Mouse (Mus musculus) mouse trophoblast stem cell (cell line): ENCODE results near the gene Aox4.

Experiments
- in situ Hi-C, 2 experiments: fragments of 300-500 bp; cut with MseI, MboI; formaldehyde crosslinking; loops; 2 replicates in 1 of 2; 3 replicates in 1 of 2; pipeline ENCODE4 v1.15.1; 2025

The Aox4 gene

DNA sequence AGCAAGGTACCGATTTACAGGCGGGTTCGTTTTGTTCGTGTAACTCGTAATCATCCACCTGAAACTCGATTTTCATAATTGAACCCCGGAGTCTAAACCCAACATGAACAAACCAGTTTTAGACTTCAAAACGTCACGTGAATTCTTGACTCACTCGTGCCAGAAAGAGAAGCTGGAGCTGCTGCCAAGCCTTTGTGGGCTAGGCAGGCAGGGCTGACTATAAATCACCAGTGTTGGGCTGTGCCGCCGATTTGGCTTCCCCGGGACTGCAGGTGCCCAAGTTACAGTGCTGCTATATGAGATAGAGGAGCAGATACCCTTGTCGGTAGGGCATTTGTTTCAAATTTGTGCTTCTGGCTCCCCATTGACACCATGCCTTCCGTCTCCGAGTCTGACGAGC lies at the start of gene Aox4:
Aox4 (plus strand) TSS at position 195 of the 400 bp plus-strand sequence.
- in situ Hi-C loops = no loop called here

DNA sequence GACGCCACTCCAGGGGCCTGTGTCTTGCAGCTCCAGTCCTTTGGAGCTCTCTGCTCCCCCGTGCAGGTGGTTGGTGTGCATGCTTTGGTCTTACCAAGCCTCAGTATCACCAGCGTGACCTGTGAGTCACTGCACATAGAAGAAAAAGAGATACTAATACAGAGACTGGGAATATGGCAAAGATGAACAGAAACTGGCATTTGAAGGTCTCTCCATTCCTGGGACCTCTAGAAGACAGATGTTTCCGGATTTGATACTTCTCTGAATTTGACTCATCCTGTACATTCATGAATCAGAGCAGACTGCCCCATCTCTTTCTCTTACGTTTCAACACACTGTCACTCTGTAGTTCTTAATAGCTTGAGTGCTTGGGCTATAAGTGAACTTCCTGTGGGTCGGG lies 40.3 kb upstream of the Aox4 start:
- in situ Hi-C loops = no loop called here

DNA sequence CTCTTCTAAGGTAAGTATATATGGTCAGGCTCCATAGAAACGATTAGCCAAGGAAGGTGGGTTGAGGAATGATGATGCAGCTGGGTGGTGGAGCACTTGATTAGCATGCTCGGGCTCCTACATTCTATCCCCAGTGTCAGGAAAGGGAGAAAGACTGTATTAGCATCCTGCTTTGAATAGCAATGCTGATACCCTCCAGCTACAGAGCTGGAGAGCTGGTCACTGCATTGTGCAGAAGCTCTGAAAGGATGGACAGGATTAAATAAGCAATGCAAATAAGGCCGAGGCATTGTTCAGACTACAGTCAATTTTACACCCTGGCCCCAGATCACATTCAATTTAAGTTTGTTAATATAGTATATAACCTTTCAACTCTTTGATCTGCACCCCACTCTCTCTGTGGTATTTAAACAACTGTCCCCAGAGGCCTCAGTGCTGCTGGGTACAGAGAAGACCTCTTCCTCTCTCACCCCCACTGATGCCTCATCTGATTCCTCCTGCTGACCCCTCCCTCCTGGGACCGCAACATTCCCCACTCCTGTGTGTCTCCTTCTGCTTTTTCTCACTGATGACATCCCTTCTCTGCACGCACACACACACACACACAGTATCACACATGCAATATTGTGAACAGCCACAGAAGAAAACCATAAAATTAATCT lies 21.6 kb upstream of the Aox4 start:
- in situ Hi-C loops = no loop called here

DNA sequence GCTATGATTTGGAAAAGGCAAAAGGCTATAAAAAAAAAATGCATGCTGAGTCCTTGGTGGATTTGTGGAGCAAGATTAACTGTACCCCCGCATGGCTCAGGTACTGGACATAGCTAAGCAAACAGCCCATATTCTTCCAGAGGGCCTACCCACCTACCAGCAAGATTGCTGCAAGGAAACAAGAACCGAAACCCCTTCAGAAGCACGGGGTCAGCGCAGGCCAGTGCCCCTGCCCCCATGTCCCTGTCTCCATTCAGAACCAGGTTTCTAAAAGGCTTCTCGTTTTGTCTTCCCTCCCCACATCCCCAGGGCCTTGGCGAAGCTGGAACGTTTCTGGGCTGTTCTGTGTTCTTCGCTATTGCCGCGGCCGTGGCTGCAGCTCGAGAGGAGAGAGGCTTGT lies 15.9 kb upstream of the Aox4 start:
- in situ Hi-C loops = no loop called here

DNA sequence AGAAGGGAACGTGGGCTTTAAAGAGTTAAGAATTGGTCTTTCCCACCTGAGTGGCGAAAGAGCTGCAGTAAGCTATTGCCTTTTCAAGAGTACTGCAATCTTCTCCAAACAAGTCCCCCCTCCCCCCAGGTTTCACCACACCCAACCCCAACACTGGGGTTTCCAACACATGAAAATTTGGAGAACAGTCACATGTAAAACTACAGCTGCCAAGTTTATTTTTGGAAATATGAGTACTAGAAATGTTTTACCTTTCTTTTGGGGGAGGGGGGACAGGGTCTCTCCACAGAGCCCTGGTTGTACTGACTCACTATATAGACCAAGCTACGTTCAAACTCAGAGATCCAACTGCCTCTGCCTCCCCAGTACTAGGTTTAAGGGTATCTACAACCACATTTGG lies 15.2 kb upstream of the Aox4 start:
- in situ Hi-C loops = no loop called here

DNA sequence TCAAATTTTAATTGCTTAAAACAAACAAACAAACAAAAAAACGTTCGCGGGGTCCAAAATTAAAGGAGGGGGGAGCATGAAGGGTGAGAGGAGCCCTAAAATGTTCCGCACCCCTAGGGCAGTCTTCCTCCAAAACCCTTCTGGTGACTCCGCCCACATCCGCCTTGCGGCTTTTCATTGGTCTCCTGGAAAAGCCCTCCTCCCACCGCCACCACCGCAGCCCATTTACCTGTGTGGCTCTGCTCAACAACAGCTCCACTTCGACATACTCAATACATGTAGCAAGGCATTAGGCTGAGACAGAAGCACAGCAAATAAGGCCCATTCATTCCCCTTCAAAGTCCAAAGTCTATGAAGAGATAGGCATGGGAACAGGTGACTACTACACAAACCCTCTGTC lies 14.7 kb upstream of the Aox4 start:
- in situ Hi-C loops = no loop called here

DNA sequence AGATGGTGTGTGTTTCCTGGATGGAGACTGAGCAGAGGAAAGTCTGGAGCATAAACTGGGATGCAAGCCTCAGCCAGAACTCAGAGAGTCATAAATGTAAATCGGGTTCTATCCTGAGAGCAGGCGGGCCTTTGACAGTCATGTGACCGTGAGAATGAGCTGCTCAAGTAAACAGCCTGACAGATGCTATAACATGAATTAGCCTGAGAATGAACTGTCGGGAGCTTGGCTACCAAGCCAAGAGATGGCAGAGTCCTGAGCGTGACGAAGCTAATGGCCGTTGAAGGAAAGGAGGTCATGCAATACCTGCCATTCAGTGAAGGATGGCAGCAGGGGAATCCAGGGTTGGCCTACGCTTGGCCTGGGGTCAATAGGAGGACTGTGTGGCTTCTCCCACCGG lies 13.2 kb upstream of the Aox4 start:
- in situ Hi-C loops = no loop called here

DNA sequence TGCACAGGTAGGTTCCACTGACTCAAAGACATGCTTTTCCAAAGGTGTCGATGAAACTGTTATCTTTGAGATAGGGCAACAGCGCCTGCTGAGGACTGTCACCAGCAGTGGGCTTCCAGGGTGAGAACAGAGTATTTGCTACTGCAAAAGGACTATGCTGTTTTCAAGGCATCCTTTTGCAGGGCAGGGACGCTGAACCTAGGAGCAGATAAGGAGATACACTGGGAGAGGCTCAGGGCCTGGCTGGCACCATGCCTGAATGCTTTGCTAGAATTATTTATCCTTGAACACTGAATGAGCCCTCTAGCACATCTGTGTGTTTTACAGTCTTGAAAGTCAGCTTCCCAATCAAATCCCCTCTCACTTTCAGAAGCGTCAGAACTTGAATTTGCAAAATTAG lies 11.8 kb upstream of the Aox4 start:
- in situ Hi-C loops = no loop called here

DNA sequence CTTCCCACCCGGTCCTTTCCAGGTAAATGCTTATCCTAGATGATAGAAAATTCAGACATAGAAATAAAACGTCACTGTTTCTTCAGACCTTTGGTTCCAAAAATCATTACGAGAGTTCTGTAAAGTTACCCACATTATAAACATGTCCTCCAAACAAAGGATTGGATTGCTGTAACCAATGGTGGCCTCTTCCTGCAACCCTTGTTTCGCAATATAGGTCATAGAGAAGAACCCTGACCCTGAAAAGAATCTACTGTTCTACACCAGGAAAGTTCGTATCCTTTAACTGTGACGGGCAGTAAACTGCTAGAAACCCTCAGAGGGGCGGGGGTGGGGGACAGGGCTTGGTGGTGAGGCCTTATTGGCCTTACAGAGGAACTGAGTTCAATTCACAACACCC lies 2.6 kb downstream of the Aox4 start:
- in situ Hi-C loops = no loop called here

DNA sequence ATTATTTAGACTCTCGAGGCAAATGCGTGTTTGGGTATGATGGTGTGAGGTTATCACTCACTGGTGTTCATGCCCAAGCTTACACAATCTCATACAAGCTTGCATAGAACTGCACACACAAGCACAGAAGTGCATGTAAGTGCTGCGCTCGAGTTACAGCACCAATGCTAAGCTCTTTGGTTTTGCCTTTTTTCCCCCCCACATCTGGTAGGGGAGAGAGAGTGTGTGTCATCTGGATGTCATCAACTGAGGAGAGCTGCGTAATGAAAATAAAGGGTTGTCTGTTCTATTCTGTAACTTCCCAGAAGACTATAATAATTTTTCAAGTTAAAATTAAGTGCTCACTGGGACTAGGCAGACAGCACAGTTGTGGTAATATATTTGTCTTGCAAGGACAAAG lies 3.6 kb downstream of the Aox4 start:
- in situ Hi-C loops = no loop called here

DNA sequence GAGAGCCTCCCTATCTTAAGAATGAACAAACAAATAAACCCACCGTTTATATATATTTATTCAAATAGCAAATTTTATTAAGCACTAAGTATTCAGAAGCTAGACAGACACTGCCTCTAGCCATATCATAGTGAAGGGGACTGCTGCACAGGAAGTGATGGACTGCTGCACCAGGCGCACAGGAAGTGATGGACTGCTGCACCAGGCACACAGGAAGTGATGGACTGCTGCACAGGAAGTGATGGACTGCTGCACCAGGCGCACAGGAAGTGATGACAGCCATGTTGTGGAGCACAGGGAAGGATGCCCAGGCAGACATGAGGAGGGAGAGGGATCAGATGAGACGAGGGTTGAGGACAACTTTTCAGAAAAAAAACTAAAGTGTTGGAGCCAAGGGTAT lies 5.2 kb downstream of the Aox4 start:
- in situ Hi-C loops = no loop called here

DNA sequence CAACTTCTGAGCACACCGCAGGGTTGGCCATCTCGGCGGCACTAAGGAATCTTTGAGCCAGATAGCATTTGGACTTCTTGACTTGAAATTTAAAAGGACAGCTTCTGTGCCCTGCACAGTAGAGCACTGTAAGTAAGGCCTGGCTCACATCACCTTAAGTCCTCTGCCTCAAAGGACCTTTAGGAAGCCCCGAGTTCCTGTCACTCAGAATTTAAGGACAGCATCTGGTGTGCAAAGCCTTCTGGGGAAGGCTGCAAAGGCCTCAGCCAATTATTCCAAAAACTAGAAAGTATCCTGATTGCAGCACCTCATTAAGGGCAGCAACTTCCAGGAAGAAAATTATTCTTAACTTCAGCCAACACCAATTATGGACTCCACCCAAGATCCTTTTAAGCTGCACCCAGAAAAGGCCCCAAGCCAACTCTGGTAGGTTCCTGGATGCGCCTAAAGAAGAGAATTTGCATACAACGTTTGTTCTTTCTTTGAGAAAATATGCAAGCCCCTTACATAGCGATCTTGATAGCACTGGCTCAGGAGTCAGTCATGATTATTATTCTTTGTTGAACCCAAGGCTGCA lies 5.8 kb downstream of the Aox4 start:
- in situ Hi-C loops = no loop called here

DNA sequence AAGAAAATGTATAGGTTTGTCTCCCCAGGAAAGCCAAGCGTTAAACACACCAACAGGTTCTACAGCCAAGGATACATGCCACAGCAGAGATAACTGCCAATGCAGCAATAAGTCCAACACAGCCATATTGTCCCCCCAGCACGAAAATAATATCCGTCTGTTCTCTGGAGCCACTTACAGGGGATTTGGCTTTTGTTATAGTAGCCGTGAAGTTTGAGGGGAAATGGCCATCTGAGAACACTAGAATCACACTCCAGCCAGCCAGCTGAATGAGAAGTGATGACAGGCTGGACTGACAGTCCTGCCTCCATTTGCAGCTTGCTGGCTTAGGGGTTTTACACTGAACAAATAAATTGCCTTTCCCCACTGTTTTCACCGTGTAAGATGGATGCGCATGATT lies 10.9 kb downstream of the Aox4 start:
- in situ Hi-C loops = no loop called here

DNA sequence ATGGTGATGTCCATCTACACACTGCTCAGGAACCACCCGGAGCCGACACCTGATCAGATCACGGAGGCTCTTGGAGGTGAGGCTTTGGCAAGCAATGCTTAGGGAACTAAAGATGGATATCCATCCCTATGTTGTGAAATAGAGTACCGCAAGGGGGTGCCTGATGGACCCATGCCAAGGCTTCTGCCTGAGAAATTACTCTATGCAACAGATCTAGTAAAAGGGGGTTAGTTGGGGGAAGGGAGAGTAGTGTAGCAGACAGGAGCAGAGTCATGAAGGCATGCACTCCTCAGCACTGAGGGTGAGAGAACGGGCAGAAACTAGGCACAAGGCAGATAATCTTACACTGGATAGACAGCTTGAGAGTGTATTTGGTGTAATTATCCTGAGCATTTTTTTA lies 11.7 kb downstream of the Aox4 start:
- in situ Hi-C loops = no loop called here

DNA sequence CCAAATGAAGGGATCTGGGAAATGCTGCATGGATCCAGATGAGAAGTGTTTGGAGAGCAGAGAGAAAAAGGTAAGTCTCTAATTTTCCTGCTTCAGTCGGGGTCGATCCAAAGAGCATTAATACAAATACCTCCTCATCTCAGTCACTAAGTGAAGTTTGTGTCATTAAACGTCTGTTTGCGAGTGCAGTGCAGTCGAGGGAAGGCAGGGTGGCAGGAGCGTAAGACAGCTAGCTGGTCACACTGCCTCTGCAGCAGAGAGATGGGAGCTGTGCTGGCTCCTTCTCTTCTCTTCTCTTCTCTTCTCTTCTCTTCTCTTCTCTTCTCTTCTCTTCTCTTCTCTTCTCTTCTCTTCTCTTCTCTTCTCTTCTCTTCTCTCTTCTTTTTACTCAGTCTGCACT lies 17.9 kb downstream of the Aox4 start:
- in situ Hi-C loops = no loop called here

DNA sequence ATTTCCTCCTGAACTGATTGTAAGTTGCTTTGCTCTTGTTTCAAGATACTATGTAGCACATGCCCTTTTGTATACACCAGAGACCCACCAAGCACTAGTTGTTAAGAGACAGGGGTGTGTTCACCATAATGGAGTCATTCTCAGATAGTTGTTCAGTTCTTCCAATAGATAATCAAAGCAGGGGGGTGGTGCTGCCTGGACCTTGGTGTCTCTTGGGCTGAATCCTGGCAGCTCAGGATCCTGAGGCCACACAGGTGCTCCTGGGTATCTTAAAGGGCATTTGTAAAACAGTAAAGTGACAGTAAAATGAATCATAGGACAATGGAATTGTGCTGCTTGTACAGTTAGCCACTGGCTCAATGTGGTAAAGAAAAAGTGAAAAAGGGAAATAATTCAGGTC lies 18.7 kb downstream of the Aox4 start:
- in situ Hi-C loops = no loop called here

DNA sequence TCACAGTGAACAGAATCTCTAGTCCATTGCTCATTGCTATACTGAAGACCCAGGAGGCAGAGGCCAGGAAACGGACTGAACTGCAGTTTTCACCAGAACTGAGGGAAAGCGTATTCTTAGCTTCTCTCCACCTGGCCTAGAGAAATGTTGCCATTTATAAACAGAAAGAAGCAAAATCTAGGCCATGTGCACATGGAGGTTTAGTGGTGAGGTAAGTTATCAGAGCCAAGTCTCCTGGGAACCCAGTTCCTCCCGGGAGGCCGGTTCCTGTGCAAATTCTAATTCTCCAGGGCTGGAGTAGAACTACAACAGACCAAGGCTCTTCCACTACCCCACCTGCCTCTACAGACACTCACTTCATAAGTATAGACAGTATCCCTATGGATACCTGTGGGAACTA lies 19.6 kb downstream of the Aox4 start:
- in situ Hi-C loops = no loop called here

DNA sequence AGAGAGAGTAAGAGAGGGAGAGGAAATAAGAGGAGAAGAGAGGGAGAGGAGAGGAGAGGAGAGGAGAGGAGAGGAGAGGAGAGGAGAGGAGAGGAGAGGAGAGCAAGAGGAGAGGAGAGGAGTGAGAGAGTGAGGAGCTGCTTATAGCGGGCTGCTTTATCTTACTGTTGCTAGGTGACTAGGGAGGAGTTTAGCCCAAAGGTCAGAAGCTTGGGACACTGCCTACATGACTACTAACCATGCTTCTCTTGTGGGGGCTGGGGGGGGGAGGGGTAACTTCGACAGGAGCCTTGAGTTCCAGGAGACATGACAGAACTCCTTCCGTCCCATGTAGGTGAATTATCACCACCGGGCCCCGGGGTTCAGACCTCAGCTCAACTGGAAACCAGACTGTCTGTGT lies 20.3 kb downstream of the Aox4 start:
- in situ Hi-C loops = no loop called here

DNA sequence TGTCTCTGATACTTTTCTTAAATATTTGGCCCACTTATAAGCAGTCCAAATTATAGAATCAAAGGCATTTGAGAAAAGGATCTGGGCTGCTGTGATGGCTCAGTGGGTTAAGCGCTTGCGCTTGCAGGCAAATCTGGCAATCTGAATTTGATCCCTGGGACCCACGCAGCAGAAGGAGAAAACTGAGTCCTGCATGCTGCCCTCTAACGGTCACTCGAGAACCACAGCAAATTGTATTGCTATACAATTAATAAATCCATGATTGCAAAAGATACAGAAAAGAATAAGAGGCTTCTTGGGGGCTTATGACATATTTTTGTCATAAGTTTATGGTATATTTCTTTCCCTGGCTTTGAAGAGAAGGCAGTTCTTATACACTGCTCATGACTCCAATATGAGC lies 25.2 kb downstream of the Aox4 start:
- in situ Hi-C loops = no loop called here

DNA sequence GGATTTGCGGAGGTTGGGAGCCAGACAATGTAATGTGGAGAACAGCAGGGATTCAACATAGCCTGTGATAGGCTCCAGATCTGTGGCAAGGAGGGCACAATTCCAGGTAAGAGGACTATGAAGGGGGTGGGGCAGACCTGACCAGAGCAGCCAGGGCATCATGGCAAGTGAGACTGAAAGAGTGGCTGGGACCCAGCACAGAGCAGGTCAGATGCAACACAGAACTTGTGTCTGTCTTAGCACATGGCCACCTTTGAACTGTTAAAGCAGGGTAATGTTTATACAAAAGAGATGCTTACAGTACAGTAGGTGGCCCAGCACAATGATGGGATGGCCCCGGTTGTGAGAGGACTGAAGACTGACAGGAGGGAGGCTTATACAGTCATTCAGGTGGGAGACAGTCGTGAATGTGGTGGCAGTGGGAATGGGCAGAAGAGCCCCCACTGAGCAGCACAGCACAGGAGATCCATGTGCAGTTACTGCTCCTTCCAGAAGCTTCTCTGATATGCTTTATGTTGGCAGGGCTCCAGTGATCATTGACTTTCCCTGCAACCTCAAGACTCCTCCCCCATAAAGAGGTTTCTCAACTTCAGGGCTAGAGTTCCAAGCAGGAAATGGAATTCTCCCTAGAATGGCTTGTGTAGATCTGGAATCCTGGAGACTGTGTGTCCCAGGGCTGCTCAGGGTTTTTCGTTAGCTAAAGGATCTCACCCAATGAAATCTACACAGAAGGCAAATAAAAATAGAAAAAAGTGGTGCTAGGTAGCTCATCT lies 27.5 kb downstream of the Aox4 start:
- in situ Hi-C loops = no loop called here

DNA sequence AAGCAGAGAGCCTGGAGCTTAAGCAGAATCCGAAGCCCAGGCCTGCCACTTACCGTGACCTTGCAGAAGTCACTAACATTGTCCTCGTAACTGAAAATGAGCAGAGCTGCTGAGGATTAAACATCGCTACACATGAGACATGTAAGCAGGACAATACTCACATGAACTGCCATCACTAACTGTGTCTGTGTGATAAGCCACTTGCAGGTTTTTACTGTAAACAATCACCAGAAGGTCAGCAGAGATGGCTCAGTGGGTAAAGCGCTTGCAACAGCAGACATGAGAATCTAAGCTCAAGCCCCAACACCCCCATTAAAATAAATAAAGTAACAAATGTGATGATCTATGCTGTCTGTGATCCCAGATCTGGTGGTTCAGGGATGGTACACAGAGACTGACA lies 28.2 kb downstream of the Aox4 start:
- in situ Hi-C loops = no loop called here

DNA sequence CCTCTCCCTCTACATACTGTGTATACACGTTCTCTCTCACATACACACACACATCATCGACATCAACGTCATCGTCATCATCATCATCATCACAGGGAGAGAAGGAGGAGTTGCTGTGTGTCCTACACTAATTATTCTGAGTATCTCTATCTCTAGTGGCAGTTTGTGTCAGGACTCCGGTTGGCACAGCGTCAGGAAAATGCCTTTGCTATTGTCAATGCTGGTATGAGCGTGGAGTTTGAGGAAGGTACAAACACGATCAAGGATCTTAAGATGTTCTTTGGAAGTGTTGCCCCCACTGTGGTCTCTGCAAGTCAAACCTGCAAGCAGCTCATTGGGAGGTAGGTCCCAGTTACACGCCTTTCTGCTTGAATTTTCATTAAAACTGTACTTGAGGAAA lies 28.8 kb downstream of the Aox4 start:
- in situ Hi-C loops = no loop called here

DNA sequence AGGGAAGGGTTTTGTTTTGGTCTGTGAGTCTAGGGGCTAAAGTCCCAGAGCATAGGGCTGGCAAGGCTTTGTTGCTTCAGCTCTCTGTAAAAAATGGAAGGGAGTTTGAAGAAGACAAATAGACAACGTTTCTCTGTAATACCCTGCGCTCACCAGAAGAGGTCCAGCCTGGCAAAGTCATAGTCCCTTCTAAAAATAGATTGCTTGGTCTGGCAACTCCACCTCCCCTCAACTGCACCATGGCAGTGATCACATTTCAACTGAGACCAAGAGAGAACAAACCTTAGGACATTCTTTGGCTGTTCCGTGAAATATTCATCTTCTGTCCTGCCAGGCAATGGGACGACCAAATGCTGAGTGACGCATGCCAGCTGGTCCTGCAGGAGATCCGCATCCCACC lies 30.1 kb downstream of the Aox4 start:
- in situ Hi-C loops = no loop called here
